Mouse (Mus musculus) neural tube, embryonic 14.5 days (tissue): ENCODE data around the gene Chst15. TPM values are rescaled to one million over a fixed set of nuclear protein-coding genes. Genes with fewer than 3 reads are reported as not detected.

ENCODE experiments used
- ATAC-seq: fragments of 200-750 bp; cut with Nextera tagmentation; 2 replicates; pipeline ENCODE4 v1.8.0; 2017; ENCODE audit warnings: low read depth, mild to moderate bottlenecking, moderate TSS enrichment, moderate library complexity
- H3K27ac ChIP-seq: fragments of 300-500 bp; sonication (generic); 2 replicates; pipeline ENCODE4 v1.5.1; 2014; ENCODE audit warnings: low read depth, mild to moderate bottlenecking, control low read depth, low read length, moderate library complexity, mixed read lengths
- H3K27me3 ChIP-seq: fragments of 300-500 bp; sonication (generic); 2 replicates; pipeline ENCODE4 v1.6.1; 2014; ENCODE audit warnings: low read length; ENCODE audit not compliant: control insufficient read depth, insufficient read depth
- H3K36me3 ChIP-seq: fragments of 300-500 bp; sonication (generic); 2 replicates; pipeline ENCODE4 v1.6.1; 2014; ENCODE audit warnings: low read length, mixed read lengths; ENCODE audit not compliant: control insufficient read depth, insufficient read depth
- H3K4me1 ChIP-seq: fragments of 300-500 bp; sonication (generic); 2 replicates; pipeline ENCODE4 v1.6.1; 2014; ENCODE audit warnings: low read length; ENCODE audit not compliant: control insufficient read depth, insufficient read depth
- H3K4me2 ChIP-seq: fragments of 300-500 bp; sonication (generic); 2 replicates; pipeline ENCODE4 v1.6.1; 2014; ENCODE audit warnings: mild to moderate bottlenecking, low read depth, low read length, control low read depth
- H3K4me3 ChIP-seq: fragments of 300-500 bp; sonication (generic); 2 replicates; pipeline ENCODE4 v1.5.1; 2014; ENCODE audit warnings: low read depth, low read length, control low read depth, mixed read lengths
- H3K9ac ChIP-seq: fragments of 300-500 bp; sonication (generic); replicated peaks from 2 replicates; pipeline ENCODE4 v1.6.1; 2014; ENCODE audit warnings: low read depth, mild to moderate bottlenecking, control low read depth, low read length, mixed read lengths
- H3K9me3 ChIP-seq: fragments of 300-500 bp; sonication (generic); 2 replicates; pipeline ENCODE4 v1.6.1; 2016; ENCODE audit warnings: low read length; ENCODE audit not compliant: control insufficient read depth
- WGBS: fragments of 180-500 bp; shearing (Covaris S2); extraction: QIAGEN DNeasy Blood & Tissue Kit; methylation state at CpG from one replicate; pipeline ENCODE4 v1.1.7; 2014; 5-methylcytosine and 5-hydroxymethylcytosine counted together
- polyA plus RNA-seq: library from polyadenylated mRNA; unstranded; fragments of >200 nt; fragmentation: Nextera tagmentation; extraction: Ambion mirVana; gene quantifications from 2 replicates; pipeline ENCODE4 v1.2.1, GENCODE M21; 2014

The Chst15 gene
- polyA plus RNA-seq, 1 experiment from 2014 or later = 16.7 TPM

DNA sequence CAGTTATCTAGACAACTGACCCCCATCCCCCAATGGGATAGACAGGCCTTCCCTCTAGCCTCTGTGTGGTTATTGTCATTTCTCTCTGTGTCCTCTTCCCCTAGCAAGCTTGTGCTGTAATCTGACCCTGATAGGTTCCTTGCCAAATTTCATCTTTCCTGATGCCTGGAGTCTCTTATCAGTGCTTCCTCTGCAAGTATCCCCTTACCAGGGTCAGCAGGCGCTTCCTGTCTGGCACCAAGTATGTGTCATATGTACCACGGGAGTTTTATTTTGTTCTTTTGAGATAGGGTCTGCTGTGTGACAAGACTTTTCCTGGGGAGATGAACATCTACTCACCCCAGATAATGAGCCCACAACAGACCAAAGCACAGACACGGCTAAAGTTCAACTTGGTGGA lies 38.4 kb downstream of the Chst15 start:
- 85% methylated on average over 3 of the region's 3 CpGs for WGBS
- H3K4me2 ChIP-seq = no peak overlapping the region
- peaks cover 5% of the 10 kb centered on the region; the same call in 1 of the 2 replicates for H3K4me1 ChIP-seq
- no peak overlapping the region for H3K9ac ChIP-seq
- H3K27ac ChIP-seq = no peak overlapping the region
- ATAC-seq = no peak
- no peaks in the 10 kb centered on the region for H3K27me3 ChIP-seq
- no peaks in the 10 kb centered on the region for H3K36me3 ChIP-seq
- no peaks in the 10 kb centered on the region for H3K9me3 ChIP-seq
- H3K4me3 ChIP-seq = no peak overlapping the region

DNA sequence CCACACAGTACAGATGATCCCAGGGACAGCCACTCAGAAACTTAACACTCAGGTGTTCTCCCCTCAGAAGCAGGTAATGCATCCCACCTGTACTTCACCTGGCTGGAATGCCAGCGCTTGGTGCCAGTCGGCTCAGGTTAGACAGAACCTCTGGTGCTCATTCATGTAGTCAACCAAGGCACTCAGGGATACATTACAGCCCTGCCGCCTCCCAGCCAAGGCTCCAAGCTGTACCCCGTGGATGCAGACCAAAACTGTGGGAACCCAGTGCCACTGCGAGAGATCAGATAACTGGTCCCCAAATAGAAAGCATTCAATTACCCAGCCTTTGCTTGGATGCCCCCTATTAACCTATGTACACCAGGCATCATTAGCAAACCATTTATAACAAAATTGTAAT lies 40.7 kb downstream of the Chst15 start:
- 77% methylated on average over 5 of the region's 5 CpGs for WGBS
- H3K4me1 ChIP-seq = 0 out of 2 replicates have a peak, but pooled peaks cover 3% of the 10 kb centered on the region
- no peak overlapping the region for H3K4me2 ChIP-seq
- no peaks in the 10 kb centered on the region for H3K9me3 ChIP-seq
- H3K36me3 ChIP-seq = no peaks in the 10 kb centered on the region
- no peaks in the 10 kb centered on the region for H3K27me3 ChIP-seq
- no peak overlapping the region for H3K4me3 ChIP-seq
- no peak overlapping the region for H3K9ac ChIP-seq
- ATAC-seq = no peak
- no peak overlapping the region for H3K27ac ChIP-seq

DNA sequence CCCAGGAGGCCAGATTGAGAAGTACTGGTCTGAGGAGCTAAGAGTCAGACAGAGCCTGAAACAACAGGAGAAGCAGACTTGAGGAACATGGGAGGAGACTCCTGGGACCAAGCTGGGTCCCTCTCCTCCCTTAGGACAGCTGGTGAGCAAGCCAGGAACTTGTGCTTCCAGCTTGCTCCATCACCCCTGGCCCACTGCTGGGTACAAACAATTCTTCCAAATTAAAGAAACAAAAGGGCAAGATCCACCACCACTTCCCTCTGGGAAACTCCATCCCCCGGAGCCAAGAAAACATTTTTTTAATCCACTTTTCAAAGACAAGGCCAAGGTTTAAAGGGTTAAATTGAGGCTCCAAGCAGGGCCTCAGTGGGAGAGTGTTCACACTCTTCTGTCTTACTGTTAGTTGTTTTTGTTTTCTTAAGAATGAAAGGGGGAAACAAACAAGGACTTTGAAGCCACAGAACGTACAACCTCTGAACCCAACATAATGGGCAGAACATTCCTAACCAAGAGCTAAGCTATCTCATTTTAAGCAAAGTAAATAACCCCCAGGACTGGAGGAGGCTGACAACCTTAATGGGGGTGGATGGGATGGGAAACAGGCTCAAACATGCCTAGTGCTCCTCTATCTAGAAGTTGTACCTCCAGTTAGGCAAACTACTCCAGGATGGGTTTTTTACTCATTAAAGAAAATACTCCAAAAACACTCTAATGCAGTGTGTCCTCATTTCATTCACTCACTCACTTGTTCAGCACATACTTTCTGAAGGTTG lies 43.1 kb downstream of the Chst15 start:
- Histone ChIP-seq H3K27me3 (no peaks in the 10 kb centered on the region), H3K36me3 (no peaks in the 10 kb centered on the region), H3K27ac (no peak overlapping the region), H3K4me3 (no peak overlapping the region), H3K4me2 (no peak overlapping the region), H3K9ac (no peak overlapping the region), H3K4me1 (0 out of 2 replicates have a peak, but pooled peaks cover 3% of the 10 kb centered on the region), H3K9me3 (no peaks in the 10 kb centered on the region)
- 59% methylated on average over 2 of the region's 2 CpGs for WGBS
- ATAC-seq = no peak

DNA sequence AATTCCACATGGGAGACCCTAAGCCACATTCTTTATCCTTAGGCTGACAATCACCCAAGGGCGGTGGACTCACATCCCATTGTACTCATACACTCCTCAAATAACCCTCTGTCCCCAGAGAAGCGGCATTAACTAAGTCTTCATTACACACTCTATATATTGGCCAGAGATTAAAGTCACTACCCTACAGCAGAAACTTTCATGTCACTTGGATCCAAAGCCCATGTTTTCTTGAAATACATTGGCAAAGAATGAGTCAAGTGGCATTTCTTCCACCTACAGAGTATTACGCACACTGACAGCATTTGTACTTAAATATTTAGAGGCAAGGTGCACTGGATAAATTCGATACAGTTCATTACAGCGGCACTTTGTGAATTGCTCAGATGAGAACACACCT lies 44.0 kb downstream of the Chst15 start:
- WGBS = 98% methylated on average over 5 of the region's 5 CpGs
- no peak overlapping the region for H3K27ac ChIP-seq
- no peak overlapping the region for H3K4me3 ChIP-seq
- no peaks in the 10 kb centered on the region for H3K9me3 ChIP-seq
- no peak overlapping the region for H3K4me2 ChIP-seq
- H3K9ac ChIP-seq = no peak overlapping the region
- no peak for ATAC-seq
- no peaks in the 10 kb centered on the region for H3K36me3 ChIP-seq
- H3K4me1 ChIP-seq = 0 out of 2 replicates have a peak, but pooled peaks cover 3% of the 10 kb centered on the region
- H3K27me3 ChIP-seq = no peaks in the 10 kb centered on the region

DNA sequence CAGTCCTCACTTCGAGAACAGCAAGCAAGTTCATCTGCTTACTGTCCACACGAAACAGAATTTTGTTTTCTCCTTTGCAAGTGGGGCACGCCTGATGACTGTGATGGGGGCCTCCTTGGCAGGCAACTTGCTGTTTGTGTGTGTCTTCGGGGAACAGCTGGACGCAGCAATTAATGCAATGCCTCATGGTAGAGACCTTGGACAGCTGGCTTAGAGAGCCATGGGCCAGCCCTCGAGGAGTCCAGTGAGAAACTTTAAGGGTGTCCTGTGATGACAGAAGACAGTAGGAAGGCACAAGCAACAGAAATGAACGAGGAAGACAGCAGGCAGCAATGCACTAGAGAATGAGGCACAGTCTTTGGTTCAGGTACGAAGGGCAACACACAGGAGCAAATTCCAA lies 46.7 kb downstream of the Chst15 start:
- H3K9me3 ChIP-seq = no peaks in the 10 kb centered on the region
- H3K4me2 ChIP-seq = no peak overlapping the region
- 91% methylated on average over 8 of the region's 8 CpGs for WGBS
- no peaks in the 10 kb centered on the region for H3K27me3 ChIP-seq
- peaks cover 5% of the 10 kb centered on the region; the same call in 1 of the 2 replicates for H3K36me3 ChIP-seq
- no peak for ATAC-seq
- H3K9ac ChIP-seq = no peak overlapping the region
- no peak overlapping the region for H3K4me3 ChIP-seq
- H3K27ac ChIP-seq = no peak overlapping the region
- H3K4me1 ChIP-seq = no peaks in the 10 kb centered on the region

DNA sequence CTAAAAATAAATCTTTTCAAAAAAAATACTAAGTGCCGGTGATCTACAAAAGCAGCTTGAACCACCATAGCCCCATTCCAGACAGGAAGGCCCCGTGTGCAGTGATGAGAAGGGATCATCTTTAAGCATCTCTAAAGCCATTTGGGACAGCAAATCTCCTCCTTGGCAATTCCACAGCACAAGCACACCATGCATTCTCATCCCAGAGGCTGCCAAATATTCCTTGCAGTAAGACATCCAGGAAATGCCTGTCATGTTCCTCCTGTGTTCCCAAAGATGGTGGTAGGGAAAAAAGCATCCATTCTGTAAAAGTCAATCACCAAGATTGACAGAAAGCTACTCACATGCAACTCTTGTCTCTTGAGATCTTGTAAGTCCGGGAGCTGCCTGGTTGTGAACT lies 47.4 kb downstream of the Chst15 start:
- ATAC-seq = no peak
- 91% methylated on average over 3 of the region's 3 CpGs for WGBS
- H3K4me3 ChIP-seq = no peak overlapping the region

DNA sequence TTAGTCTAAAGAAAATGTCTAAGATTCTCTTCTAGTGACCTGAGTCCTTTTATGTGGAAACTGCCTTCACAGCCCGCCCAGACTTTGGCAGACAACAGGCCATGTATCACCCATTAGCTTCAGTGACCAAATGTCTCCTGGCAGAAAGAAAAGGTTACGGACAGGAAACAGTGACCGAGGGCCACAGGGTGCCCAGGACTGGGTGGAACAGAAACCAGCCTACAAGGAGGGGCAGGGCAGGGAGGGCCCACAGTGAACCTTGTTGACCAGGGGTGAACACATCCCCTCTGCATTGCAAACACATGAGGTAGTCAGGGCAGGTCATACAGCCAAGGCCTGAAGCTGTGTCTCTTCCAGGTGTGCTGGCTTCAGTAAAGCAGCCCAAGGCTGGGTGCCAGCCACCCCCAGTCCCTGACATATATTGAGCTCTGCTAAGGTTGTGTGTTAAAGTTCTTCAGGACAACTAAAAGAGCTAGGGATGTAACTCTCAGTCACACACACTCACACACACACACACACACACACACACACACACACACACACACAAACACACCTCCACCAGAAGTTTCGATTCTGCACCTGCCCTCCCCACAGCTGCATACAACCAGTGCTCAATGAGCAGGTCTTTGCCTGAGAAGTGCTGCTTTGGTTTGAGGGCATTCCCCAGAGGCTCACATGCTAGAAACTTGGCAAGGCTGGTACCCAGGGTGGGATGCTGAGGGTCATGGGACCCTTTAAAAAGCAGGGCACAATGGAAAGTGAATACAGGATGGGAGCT lies 49.1 kb downstream of the Chst15 start:
- H3K9me3 ChIP-seq = no peaks in the 10 kb centered on the region
- H3K4me1 ChIP-seq = no peaks in the 10 kb centered on the region
- H3K4me3 ChIP-seq = no peak overlapping the region
- ATAC-seq = no peak
- 84% methylated on average over 4 of the region's 4 CpGs for WGBS
- no peak overlapping the region for H3K9ac ChIP-seq
- H3K36me3 ChIP-seq = peaks cover 5% of the 10 kb centered on the region; the same call in 1 of the 2 replicates
- no peak overlapping the region for H3K27ac ChIP-seq
- H3K4me2 ChIP-seq = no peak overlapping the region
- no peaks in the 10 kb centered on the region for H3K27me3 ChIP-seq

More for the DNA sequence above, 47.4 kb downstream of the Chst15 start:
- Histone ChIP-seq H3K36me3 (peaks cover 5% of the 10 kb centered on the region; the same call in 1 of the 2 replicates), H3K4me1 (no peaks in the 10 kb centered on the region), H3K9ac (no peak overlapping the region), H3K4me2 (no peak overlapping the region), H3K9me3 (no peaks in the 10 kb centered on the region), H3K27me3 (no peaks in the 10 kb centered on the region), H3K27ac (no peak overlapping the region)

DNA sequence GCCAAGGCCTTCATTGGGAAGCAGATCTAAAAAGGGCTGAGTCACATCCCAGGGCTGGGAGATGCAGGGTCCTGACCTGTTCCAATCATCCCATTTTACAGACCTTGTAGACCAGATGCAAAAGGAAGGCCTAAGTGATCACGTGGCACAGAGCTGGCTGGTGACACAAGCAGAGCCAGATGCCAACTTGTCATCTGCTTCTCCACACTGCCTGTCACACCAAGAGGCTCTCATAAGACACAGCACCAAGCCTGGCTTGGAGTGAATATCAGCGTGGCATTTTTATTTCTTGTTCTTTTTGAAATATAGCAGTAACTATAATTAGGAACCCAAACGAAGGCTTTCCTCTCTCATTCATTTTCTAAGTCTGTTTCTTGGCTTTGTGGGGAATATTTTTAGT lies 52.3 kb downstream of the Chst15 start:
- Histone ChIP-seq H3K27me3 (no peaks in the 10 kb centered on the region), H3K4me3 (no peak overlapping the region), H3K36me3 (peaks cover 5% of the 10 kb centered on the region; the same call in 1 of the 2 replicates), H3K9ac (no peak overlapping the region), H3K9me3 (no peaks in the 10 kb centered on the region), H3K4me1 (no peaks in the 10 kb centered on the region), H3K27ac (no peak overlapping the region), H3K4me2 (no peak overlapping the region)
- 50% methylated on average over 3 of the region's 3 CpGs for WGBS
- ATAC-seq = no peak

DNA sequence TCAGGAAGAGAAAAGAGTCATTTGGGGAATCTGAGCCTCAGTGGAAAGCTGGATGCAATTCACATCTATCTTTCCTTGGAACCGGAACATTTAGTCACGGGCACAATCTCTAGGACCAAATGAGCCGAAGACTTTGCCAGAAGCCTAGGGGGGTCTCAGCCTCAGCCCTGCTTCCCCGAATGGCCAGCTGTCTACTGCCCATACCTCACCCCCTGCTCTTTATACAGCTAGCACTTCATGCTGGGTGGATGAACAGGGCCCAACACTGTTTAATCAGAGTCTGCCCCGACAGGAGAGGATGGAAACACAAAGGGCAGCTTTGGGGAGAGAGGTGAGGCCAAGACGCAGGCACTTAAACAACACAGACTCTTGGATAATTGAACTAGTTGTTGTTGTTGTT lies 53.8 kb downstream of the Chst15 start:
- Histone ChIP-seq H3K9ac (no peak overlapping the region), H3K4me2 (no peak overlapping the region), H3K27ac (peak overlapping the region; percentile 31; the same call in 1 of the 2 replicates), H3K36me3 (peaks cover 5% of the 10 kb centered on the region; the same call in 1 of the 2 replicates), H3K27me3 (no peaks in the 10 kb centered on the region), H3K4me1 (peaks cover 7% of the 10 kb centered on the region; the same call in 1 of the 2 replicates), H3K4me3 (no peak overlapping the region), H3K9me3 (no peaks in the 10 kb centered on the region)
- ATAC-seq = peak; percentile 59; the same call in 1 of the 2 replicates
- WGBS = 22% methylated on average over 6 of the region's 6 CpGs
